In the genomic region with DNA sequence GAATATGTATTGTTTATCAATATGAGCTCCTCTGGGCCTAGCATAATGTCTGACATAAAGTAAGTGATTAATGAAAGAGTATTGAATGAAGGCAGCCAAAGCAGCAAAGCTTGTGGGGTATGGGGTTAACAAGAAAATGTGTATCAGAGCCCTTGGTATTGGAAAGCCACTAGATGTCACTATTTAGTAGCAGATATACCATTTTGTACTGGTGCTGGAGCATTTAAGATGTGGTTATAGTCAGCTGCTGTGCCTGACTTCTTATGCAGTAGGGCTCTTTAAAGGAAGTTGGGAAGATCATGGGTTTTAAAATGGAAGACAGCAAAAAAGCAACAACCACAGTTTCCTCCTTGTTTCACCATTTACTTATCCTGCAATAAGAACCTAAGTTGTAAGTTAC, we compare ENCODE assay signal across 9 mouse cellular contexts.
A peak's percentile ranks its signal among the peaks of the same experiment; 100 is the strongest.
DNase-seq lines count a peak whose midpoint lies in the region; ATAC-seq and TF ChIP-seq lines count a peak whose summit lies in the region.
"Had no signal": no experiment of that assay in that cellular context is flagged by ENCODE, and none has a peak within 500 bp of the region (broad histone marks: within the 10 kb centered on the region; RNA-seq: fewer than 3 reads in every experiment).

No protein-coding gene starts in this region.

- no peak overlapping the region for H3K4me3 ChIP-seq in heart, adult 2 months
- no peak overlapping the region for H3K4me3 ChIP-seq in lung, embryonic 16.5 days (ENCODE audit: low read length)
- H3K4me3 ChIP-seq in neural tube, embryonic 15.5 days (replicated peaks) = no peak overlapping the region
- H3K4me3 ChIP-seq: neural tube, embryonic 12.5 days had no signal

- no peak for TF ChIP-seq POLR2A in heart, adult 2 months (IDR thresholded peaks at IDR 0.05; ENCODE audit: insufficient read depth, low read depth, low read length)

- peak; percentile 73 for TF ChIP-seq CTCF in heart, adult 2 months (IDR thresholded peaks at IDR 0.05)

- intact Hi-C loops in heart, adult 2 months (cut with DNase I) = loop anchor here (2.0 to 5.0 kb wide), 5 partner anchors 81 to 980 kb away; no protein-coding TSS in a partner anchor
- intact Hi-C loops in heart, postnatal 14 days (cut with DNase I) = loop anchor here (5.0 kb wide), 4 partner anchors 80 to 975 kb away; no protein-coding TSS in a partner anchor

- no peak for DNase-seq in heart, adult 2 months
- no peak for DNase-seq in heart, postnatal 14 days
- no peak for DNase-seq in lung, postnatal 10 days
- peak; percentile 41 for DNase-seq in embryo, embryonic 11 days
- no peak for DNase-seq in ovary, postnatal 36 days (ENCODE audit: low spot score)

- TF ChIP-seq EP300 in heart, adult 2 months (IDR thresholded peaks at IDR 0.05; ENCODE audit: insufficient read depth, low read depth, low read length) = no peak

- peak; percentile 45; the same call in 1 of the 2 replicates for ATAC-seq in lung, embryonic 16.5 days (ENCODE audit: low read depth)
- ATAC-seq in neural tube, embryonic 15.5 days (ENCODE audit: low FRiP score) = peak; percentile 72; the same call in 1 of the 2 replicates
- ATAC-seq in megakaryocyte, adult 5-6 weeks (ENCODE audit: poor library complexity, severe bottlenecking) = no peak

- H3K4me2 ChIP-seq in lung, embryonic 16.5 days (ENCODE audit: low read depth, low read length) = no peak overlapping the region
- no peak overlapping the region for H3K4me2 ChIP-seq in neural tube, embryonic 15.5 days
- H3K4me2 ChIP-seq: neural tube, embryonic 12.5 days had no signal

- H3K27ac ChIP-seq in heart, adult 2 months = no peak overlapping the region
- H3K27ac ChIP-seq in lung, embryonic 16.5 days (ENCODE audit: low read length) = no peak overlapping the region
- H3K27ac ChIP-seq in neural tube, embryonic 15.5 days (replicated peaks) = no peak overlapping the region
- H3K27ac ChIP-seq: neural tube, embryonic 12.5 days had no signal

- H3K9me3 ChIP-seq in lung, embryonic 16.5 days (ENCODE audit: control insufficient read depth, low read length) = no peaks in the 10 kb centered on the region
- H3K9me3 ChIP-seq in neural tube, embryonic 15.5 days (replicated peaks) = no peaks in the 10 kb centered on the region
- H3K9me3 ChIP-seq: neural tube, embryonic 12.5 days had no signal

- no peaks in the 10 kb centered on the region for H3K79me2 ChIP-seq in heart, adult 2 months (replicated peaks; ENCODE audit: control insufficient read depth, insufficient read depth, low read length)

- H3K4me1 ChIP-seq in heart, adult 2 months (ENCODE audit: control insufficient read depth, insufficient read depth, low read length) = no peaks in the 10 kb centered on the region
- no peaks in the 10 kb centered on the region for H3K4me1 ChIP-seq in lung, embryonic 16.5 days (replicated peaks; ENCODE audit: control insufficient read depth, insufficient read depth, low read length)
- no peaks in the 10 kb centered on the region for H3K4me1 ChIP-seq in neural tube, embryonic 15.5 days
- H3K4me1 ChIP-seq: neural tube, embryonic 12.5 days had no signal

- no peaks in the 10 kb centered on the region for H3K36me3 ChIP-seq in heart, adult 2 months (ENCODE audit: control insufficient read depth, insufficient read depth, low read length)
- no peaks in the 10 kb centered on the region for H3K36me3 ChIP-seq in lung, embryonic 16.5 days (ENCODE audit: control insufficient read depth, insufficient read depth, low read length)
- no peaks in the 10 kb centered on the region for H3K36me3 ChIP-seq in neural tube, embryonic 15.5 days
- H3K36me3 ChIP-seq: neural tube, embryonic 12.5 days had no signal

- no peak overlapping the region for H3K9ac ChIP-seq in heart, adult 2 months (ENCODE audit: low read depth, low read length)
- H3K9ac ChIP-seq in lung, embryonic 16.5 days (ENCODE audit: low read length) = no peak overlapping the region
- H3K9ac ChIP-seq in neural tube, embryonic 15.5 days (replicated peaks) = no peak overlapping the region
- H3K9ac ChIP-seq: neural tube, embryonic 12.5 days had no signal

- H3K27me3 ChIP-seq in heart, adult 2 months (ENCODE audit: control insufficient read depth, insufficient read depth, low read length) = no peaks in the 10 kb centered on the region
- H3K27me3 ChIP-seq in lung, embryonic 16.5 days (ENCODE audit: control insufficient read depth, insufficient read depth, low read depth, low read length) = no peaks in the 10 kb centered on the region
- H3K27me3 ChIP-seq in neural tube, embryonic 15.5 days (replicated peaks) = 0 out of 2 replicates have a peak, but pooled peaks cover 2% of the 10 kb centered on the region
- H3K27me3 ChIP-seq: neural tube, embryonic 12.5 days had no signal
